Mouse (Mus musculus) layer of hippocampus, postnatal 10 days (tissue): ENCODE results near the gene Polr1d. TPM values are rescaled to one million over a fixed set of nuclear protein-coding genes. Genes with fewer than 3 reads are reported as not detected.
A peak's percentile ranks its signal among the peaks of the same experiment; 100 is the strongest.

Experiments used
- DNase-seq, 2 experiments: peaks; one replicate each; pipeline ENCODE4 v3.0.0; 2021; ENCODE audit warnings: low spot score in 2 of 2
- total RNA-seq, 2 experiments: library from RNA; stranded (reverse); gene quantifications; 2 replicates each; pipeline ENCODE4 v1.2.3; 2021

The Polr1d gene
- total RNA-seq, 2 experiments from 2014 or later = 80.3 to 84.0 TPM

DNA sequence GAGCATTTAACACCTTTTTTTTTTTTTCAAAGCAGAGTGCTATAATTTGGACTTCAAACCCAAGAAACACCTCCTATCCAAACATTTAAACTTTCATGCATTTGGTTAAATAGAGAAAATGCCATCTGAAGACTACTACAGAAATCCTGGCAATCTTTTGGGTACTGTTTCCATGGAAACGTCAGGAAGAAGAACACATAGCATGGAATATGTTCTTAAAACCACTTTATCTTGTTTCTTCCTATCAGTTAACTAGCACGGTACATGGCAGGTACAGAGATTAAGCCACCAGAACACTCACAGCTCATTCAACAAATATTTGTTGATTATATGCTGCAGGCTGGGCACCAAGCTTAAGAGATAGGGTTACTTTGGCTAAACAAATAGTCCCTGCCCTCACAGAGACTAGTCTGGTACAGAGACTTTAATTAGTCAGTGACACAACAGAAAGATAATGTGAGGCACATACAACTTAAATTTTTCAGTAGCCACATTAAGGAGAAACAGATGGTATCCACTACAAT, 22.0 kb upstream of the Polr1d start:
- no peak for DNase-seq

DNA sequence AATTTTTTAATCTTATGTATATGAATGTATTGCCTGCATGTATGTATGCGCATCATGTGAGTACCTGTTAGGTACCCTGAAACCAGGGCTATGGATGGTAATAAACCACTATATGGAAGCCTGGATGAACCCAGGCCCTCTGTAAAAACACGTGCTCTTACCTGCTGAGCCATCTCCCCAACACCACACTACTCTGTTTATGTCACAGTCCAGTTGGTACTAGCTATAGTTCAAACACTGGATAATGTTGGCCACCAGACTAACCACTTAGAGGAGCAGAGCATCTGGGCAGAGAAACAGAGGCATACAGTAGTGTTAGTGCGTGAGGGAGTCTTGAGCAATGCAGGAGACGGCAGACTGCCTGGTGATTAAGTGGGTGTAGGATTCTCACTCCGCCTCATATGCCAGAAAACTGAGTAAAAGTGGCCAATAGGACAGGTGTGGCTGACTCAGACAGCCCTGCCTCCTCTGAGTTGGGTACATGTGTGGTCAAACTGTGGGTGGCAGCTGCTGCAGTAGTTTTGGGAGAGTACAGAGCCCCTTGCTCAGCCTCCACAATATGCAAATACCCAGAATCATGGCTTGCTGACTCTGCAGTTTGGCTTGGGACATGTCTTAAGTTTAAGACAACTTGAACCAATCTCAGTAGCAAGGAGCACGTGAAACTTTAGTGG, 21.1 kb upstream of the Polr1d start:
- DNase-seq = no peak

DNA sequence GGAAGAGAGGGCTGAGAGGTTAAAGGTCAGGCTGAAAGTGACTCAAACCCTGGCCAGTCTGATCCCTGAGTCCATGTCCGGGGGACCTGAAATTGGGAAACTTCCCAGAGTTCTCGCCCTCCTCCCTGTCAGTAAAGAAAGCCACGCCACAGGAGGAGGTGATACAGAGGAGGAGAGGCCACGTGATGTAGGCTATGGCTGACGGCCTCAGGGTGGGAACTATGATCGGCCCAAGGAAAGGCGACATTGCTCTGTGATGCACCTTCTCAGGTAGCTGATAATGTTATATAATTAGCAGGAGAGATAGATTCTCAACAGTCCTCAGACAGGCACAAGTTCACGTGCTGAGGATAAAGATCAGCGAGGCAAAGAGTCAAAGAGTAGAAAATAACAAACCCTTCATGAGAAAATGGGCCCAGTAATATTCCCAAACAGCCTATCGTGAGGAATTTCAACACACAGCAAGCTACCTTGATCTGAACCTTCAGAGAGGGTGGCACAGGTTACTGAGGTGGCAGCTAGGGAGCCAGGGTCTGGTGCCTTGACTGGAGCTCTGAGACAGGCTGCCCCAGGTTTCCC, 20.0 kb upstream of the Polr1d start:
- DNase-seq = no peak

DNA sequence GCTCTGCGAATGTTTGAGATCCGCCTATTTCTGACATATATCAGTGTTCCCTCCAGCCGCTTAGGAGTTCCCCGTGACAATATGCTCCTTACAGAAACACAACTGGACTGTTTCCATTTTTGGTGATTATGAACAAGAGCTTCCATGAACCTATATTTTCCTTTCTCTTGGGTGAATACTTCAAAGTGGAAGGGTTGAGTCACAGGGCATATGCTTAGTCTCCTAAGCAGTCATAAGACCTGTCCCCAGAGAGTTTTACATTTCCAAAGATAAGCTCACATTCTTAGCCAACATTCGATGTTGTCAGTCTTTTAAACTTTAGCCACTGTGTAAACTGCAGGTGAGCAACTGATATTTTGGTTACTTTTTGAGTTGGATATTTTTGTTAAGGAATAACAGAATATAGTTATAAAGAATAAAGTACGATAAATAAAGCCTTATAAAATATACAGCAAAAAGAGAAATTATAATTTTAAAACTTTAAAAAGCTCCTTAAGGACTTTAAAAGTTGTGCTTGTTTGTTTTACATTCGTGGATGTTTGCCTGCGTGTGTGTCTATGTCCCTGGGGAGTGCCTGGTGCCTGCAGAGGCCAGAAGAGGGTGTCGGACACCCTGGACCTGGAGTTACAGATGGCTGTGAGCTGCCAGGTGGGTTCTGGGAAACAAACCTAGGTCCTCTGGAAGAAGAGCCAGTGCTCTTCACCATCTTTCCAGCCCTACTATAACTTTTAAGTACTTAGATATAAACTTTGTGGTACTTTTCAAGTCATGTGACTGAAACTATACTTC, 19.0 kb upstream of the Polr1d start:
- DNase-seq = no peak

DNA sequence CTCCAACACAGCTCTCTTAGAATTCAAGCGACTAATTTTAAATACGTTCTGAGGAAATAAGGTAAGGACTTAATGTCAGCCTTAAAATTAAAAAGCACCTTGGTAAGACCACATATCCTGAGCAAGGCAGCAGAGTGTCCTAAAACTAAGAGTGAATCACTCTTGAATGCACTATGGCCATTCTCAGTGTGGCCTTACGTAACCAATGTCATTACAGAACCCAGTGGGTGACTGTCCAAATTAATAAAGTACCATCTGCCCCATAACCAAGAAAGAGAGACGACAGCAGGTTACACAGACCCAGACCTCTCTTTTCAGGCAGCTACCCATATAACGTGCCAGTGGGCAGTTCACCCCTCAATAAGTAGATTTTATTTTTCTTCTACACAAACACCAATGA, 18.2 kb upstream of the Polr1d start:
- no peak for DNase-seq

DNA sequence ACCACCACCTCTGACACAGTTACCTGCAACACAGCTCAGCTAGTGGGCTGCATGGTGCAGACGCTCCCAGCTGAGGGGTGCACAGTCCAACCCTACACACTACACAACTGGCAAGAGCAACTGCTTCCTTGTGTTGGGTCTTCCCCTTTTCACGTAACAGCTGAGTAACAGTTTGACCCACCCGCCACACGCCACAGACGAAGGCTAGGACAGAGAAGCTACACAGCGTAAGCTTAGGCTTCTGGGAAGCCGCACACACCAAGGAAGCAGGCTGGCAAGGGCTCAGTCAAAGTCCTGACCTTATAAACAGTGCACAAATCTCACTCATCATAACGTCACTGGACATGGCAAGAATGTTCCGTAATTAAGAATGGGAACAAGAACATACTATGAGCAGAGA, 17.5 kb upstream of the Polr1d start:
- no peak for DNase-seq

DNA sequence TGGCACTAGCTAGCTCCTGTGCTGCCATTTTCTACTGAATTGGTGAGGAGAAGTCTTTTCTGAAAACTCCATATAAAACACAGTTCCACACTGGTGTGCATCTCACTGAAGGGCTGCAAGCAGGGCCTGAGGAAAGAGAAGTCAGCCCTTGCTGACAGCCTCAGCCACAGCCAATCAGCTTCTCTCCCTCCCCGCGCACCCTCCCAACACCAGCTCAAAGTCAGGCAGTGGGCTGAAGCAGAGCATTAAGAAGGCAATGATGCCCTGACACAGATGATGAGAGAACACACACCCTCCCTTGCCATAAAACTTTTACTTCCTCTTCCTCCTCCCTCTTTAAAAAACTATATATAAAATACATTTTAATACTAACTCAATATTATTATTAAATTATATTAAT, 16.8 kb upstream of the Polr1d start:
- DNase-seq = no peak

DNA sequence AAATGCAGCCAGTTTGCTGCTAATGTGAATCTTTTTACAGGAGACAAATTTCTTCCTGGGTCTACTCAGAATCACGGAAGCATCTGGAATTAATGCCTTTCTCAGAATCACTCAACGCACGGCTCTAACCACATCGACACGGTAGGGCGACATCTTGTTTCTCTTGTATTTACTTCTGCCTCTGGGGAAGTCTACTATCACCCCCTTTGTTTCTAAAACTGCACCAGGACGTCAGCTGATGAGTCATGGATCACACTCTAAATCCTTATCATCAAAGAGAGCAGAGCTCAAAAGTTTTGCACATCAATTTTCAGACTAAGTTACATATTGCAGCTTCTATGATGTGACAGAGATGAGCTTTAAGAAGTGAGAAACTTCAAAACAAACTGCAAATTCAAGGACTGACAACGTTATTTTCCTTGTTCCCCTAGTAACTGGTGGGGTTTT, 13.6 kb upstream of the Polr1d start:
- no peak for DNase-seq

DNA sequence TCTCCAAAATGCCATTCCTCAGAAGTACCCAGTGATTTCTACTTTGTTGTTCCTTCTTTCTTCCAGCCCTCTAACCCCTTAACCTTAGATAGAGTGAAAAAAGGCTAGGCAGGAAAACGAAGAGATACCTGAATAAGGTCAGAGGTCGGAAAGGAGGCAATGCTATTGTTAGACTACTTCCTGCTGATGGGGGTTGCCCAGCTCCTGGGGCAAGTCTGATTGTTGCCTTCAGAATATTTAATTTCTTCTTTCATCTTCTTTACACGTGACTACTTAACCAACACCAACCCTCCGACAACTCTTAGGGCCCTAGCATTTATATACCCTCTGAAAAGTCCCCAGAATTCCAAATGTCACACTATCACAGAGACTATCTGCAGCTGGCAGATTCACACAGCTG, 10.7 kb upstream of the Polr1d start:
- DNase-seq = no peak

DNA sequence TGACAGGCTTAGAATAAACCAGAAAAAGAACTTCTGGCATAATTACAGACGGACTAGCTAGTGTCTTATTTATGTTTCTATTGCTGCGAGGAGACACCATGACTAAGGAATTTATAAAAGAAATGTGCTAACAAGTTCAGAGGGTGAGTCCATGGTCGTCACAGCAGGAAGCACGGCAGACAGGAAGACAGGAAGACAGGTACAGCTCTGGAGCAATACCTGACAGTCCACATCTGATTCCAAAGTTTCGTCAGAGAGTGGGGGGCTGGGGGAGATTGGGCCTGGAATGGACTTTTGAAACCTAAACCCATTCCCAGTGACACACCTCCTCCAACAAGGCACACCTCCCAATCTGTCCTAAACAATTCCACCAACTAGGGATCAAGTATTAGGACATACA, 9.9 kb upstream of the Polr1d start:
- no peak for DNase-seq

DNA sequence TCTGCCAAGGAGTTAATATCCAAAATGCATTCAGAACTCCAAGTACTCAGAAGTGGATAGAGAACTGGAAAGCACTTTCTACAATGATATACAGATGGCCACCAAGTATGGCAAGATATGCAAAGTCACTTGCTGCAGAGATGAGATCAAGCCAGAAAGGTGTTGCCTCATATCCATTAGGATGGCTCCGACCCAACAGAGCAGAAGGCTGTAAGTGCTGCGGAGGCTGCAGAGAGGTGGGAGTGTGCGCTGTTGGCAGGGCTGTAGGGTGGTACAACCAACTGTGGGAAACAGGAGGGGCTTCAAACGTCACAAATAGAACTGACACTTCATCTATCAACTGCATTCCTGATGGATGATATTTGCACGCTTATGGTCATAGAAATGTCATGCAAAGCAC, 8.0 kb upstream of the Polr1d start:
- peak; percentile 46 to 64 for DNase-seq

DNA sequence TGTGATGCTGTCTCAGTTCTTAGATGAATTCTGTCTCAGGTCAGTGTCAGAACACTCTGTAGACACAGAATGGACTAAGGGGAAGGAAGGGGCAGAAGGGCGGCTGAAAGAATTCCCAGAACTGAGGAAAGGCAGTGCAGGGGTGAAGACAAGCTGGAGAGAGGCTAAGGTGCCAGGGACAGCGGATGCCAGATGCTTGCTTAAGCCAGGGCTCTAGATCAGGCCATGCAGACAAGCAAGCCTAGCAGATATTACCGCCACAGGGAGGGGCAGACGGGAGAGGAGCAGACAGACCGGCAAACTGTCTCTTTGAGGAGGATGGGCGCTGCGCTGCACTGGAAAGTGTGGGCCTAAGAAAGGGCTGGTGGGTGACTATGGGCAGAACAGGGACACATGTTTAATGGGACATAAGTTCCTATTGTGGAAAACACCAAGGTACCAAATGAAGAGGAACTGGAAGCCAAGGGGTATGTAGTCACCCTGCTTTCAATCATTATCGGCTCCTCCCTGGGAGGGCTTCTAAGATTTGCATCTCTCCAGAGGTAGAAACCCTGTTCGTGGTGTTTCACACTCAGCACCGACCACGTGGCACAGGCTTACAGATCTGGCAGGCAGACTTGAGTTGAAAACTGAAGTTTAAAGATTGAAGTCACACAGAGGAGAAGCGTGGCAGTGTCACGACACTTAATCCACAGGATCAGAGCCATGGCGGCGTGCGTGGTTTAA, 5.9 kb upstream of the Polr1d start:
- no peak for DNase-seq

DNA sequence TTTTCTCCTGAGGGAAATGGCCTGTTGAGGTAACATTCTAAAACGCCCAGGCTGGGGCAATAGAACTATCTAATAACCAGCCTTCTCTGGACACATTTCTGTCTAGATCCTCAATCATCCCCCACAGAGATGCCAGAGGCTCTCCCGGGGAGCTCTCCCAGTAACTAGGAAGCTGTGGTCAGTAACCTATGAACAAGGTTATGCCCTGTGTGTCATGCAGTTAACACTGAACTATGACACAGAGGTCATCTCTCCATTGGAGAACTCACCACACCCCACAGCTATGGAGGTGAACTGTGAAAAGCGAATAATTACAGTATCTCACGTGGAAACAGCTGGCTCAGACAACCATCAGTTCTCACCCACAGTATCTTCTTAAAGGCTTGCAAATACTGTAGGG, 5.0 kb upstream of the Polr1d start:
- DNase-seq = no peak

DNA sequence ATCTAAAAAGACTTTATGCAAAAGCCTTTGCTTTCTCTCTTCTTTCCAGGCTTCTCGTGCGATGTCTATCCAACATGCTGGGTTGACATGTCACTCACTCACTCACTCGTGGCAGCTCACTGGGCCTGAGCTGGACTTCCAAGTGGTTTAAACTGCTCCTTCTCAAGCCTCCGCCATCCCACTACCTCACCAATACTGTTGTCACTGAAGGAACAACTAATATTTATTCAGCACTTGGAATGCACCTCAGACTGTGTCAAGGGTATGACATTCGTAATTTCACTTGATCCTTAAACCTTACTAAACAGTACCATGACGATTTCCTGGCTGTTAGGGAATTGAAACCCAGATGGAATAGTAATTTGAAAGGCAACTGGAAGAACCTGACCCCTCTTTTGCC, 3.0 kb upstream of the Polr1d start:
- DNase-seq = no peak

DNA sequence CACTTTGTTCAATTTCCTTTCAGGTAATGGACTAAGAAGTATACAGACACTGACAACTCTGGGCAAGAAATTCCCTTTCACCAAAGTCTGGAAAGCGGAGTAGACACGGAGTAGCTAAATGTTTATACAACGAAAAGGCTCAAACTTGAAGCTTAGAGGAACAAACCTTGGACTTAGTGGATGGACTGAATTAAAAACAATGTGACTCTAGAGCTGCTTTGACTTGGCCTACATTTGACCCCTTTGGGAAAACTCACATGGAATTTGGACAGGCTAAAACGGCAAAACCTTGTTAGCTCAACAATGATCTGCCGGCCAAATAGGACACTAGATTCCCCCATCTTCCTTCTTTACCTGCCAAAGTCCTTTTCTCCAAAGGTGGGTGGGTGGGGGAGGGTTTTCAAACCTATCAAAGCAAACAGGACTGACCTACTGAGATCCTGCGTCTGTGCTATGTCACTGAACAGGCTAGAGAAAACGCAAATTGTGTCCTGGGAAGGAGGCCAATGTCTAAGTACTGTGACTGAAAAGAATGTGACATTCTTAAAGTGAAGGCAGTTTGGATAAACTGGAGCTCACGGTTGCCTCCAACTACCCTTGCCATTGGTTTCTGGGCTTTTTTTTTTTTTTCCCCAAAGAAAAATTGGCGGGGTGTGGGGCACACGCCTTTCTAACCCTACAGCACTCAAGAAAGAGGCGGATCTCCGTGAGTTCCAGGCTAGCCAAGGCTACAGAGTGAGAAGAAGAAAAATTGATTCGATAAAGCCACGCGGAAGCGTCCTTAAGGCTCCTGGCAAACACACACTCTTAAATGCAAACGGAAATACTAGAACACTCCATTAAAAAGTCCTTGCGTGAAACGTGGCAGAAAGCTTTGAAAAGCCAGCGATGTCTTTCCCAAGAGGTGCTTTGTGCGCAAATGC, 1.5 kb upstream of the Polr1d start:
- DNase-seq = no peak

DNA sequence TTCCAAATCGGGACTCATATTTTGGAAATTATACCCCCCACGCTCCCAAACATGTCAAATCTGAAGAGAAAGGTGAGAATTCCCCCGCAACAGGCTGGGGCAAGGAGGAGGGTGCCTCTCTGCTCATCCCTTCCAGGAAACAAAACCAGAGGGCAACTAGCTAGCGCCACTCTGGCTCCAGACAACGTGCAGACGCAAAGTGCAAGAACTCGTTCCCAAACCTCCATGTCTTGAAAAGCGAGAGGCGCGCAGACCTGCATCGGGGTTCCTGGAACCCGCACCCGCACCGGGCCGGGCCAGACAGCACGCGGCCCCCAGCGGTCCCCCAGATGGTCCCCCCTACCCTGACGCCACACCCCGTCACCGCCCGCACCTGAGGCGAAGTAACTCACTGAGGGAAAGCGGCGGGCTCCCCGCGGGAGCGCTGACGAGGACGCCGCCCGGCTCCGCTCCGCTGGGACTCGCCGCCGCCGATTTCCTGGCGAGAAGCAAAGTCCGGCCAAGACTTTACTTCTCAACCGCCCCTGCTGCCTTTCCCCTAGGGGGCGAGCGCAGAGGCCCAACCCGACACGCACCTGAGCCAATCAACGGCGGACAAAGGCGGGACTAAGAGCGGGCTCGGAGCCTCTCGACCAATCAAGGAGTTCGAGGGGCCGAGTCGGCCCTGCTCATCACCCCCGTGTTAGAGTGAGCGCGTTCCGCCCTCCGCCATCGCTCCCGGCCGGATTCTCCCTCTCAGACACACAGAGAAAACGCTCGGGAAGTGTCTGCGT, 638 bp upstream of the Polr1d start, which contains the start of gene Lnx2:
TSS of gene Lnx2 (minus strand) at position 561 of the 773 bp plus-strand sequence.
- peak; percentile 98 to 99 for DNase-seq

DNA sequence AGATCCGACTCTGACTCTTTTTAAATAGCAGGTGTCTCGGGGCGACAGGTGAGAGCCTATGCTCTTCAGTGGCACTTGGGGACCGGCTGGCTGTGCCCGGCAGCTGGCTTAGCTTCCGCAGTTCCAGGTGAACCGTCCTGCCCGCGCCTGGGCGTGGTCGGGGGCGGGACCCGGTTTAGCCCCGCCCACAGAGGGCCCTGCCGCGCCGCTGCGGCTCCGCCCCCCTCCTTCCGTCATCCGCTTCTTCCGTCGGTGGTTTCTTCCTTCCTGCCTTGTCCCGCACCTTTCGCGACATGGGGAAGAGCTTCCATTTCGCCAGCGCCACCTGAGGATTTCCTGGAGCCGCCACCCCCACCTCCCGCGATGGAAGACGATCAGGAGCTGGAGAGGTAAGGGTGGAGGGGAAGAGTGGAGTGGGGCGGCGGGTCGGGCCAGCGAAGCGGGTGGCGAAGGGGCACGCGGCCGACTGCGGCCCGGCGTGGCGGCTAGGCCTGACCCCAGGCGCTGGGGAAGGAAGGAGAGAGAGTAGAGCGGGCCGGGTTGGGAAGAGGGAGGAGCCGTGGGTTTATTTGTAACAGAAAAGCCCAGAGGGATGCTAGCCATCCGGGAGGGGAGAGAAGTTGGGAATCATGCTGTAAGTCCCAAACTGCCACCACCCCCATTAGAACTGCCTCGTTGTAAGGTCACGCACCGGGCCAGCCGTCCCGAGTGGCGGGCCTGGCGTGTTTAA, 620 bp downstream of the Polr1d start:
- peak; percentile 84 to 91 for DNase-seq

DNA sequence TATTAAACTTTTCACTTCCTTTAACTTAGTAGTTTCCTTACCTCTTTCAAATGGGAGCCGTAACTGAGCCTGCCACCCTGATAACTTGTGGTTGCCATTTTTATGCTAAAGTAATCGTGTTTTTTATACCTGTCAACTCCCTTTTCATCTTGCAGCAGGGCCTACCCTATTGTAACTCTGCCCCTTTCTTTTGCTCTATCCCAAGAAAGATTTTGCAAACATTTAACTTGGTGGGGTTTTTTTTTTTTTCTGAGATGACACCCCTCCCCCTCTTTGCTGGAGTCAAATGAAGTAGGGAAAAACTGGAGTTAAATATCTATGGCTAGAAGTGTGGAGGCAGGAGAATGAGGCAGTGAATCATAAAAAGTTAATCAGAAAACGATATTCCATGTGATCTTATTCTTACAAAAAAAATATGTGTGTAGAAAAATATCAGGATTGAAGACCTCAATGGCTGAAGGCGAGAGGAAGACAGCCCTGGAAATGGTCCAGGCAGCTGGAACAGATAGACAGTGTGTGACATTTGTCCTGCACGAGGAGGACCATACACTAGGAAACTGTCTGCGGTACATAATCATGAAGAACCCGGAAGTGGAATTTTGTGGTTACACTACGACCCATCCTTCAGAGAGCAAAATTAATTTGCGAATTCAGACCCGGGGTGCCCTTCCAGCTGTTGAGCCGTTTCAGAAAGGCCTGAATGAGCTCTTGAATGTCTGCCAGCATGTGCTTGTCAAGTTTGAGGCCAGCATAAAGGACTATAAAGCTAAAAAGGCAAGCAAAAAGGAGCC, 1.5 kb downstream of the Polr1d start:
- no peak for DNase-seq
